Mouse (Mus musculus): Measurements from ENCODE around the gene Atg7. TPM values are rescaled to one million over a fixed set of nuclear protein-coding genes. Genes with fewer than 3 reads are reported as not detected.

Gene Atg7
- total and polyA plus RNA-seq, 3 experiments, result 11.1 to 15.7 (median 14.8) TPM

- no peak for DNase-seq (ENCODE audit: extremely low read depth)
- in situ Hi-C loops (cut with MboI; ENCODE audit: low pct_ligation_motif_present, low pct_unique_long_range_greater_than_20kb, low sequenced_read_pairs) (no loop called here), dilution Hi-C loops (cut with MboI; ENCODE audit: extremely low pct_ligation_motif_present, extremely low pct_unique_long_range_greater_than_20kb, low sequenced_read_pairs) (no loop called here)
Observed at GRCm38 (mm10) chr6:114871010-114871660, 228.2 kb downstream of the Atg7 start.

GRCm38 (mm10) chr6:114873808-114874137, 230.9 kb downstream of the Atg7 start:
- H3K27me3 ChIP-seq (replicated peaks), result no peaks in the 10 kb centered on the region
- in situ Hi-C loops (cut with MboI; ENCODE audit: low pct_ligation_motif_present, low pct_unique_long_range_greater_than_20kb, low sequenced_read_pairs), result no loop called here
- peak overlapping the region; percentile 97 for H3K27ac ChIP-seq (ENCODE audit: insufficient read depth, low read depth)
- no peak for TF ChIP-seq NELFE (IDR thresholded peaks at IDR 0.05; ENCODE audit: low read depth, low read length)
- 0 out of 2 replicates have a peak, but pooled peaks have one; percentile 12 for TF ChIP-seq UBTF (IDR thresholded peaks at IDR 0.05; ENCODE audit: low read depth, low read length)
- TF ChIP-seq KAT2A (IDR thresholded peaks at IDR 0.05; ENCODE audit: insufficient replicate concordance, low read length), result no peak
- peak overlapping the region; percentile 67; the same call in 1 of the 2 replicates for H3K9ac ChIP-seq (ENCODE audit: insufficient read depth, low read depth)
- peak overlapping the region in 2 of 3 experiments; percentile 49 to 67 for H3K4me3 ChIP-seq (replicated peaks in 1 of 3; ENCODE audit: low read depth in 2 of 3, low read length in 2 of 3, poor library complexity in 1 of 3)
- DNase-seq (ENCODE audit: extremely low read depth), result no peak
- peaks cover 40 to 94% of the 10 kb centered on the region in 2 experiments for H3K4me1 ChIP-seq (ENCODE audit: control insufficient read depth in 1 of 2, insufficient read depth in 2 of 2)
- dilution Hi-C loops (cut with MboI; ENCODE audit: extremely low pct_ligation_motif_present, extremely low pct_unique_long_range_greater_than_20kb, low sequenced_read_pairs), result no loop called here
- H3K79me2 ChIP-seq (replicated peaks; ENCODE audit: control insufficient read depth, extremely low read depth, insufficient read depth, poor library complexity, severe bottlenecking), result peaks cover 35% of the 10 kb centered on the region
- H3K36me3 ChIP-seq (replicated peaks in 1 of 2; ENCODE audit: control insufficient read depth in 1 of 2, insufficient read depth in 1 of 2, low read length in 1 of 2), result peaks cover 2 to 62% of the 10 kb centered on the region in 2 experiments
- H3K9me3 ChIP-seq (replicated peaks; ENCODE audit: low read length), result peaks cover 3% of the 10 kb centered on the region
- peak overlapping the region; percentile 92 for H3K4me2 ChIP-seq (ENCODE audit: insufficient read depth, low read depth, poor library complexity, severe bottlenecking)

More at GRCm38 (mm10) chr6:114871010-114871660, 228.2 kb downstream of the Atg7 start:
- H3K4me1 ChIP-seq (ENCODE audit: control insufficient read depth in 1 of 2, insufficient read depth in 2 of 2), result peaks cover 55 to 97% of the 10 kb centered on the region in 2 experiments
- H3K9ac ChIP-seq (ENCODE audit: insufficient read depth, low read depth), result no peak overlapping the region
- no peak overlapping the region for H3K4me2 ChIP-seq (ENCODE audit: insufficient read depth, low read depth, poor library complexity, severe bottlenecking)
- H3K36me3 ChIP-seq (replicated peaks in 1 of 2; ENCODE audit: control insufficient read depth in 1 of 2, insufficient read depth in 1 of 2, low read length in 1 of 2), result peaks cover 7 to 63% of the 10 kb centered on the region in 2 experiments
- no peak overlapping the region for H3K27ac ChIP-seq (ENCODE audit: insufficient read depth, low read depth)
- peaks cover 52% of the 10 kb centered on the region for H3K79me2 ChIP-seq (replicated peaks; ENCODE audit: control insufficient read depth, extremely low read depth, insufficient read depth, poor library complexity, severe bottlenecking)
- TF ChIP-seq NRF1 (IDR thresholded peaks at IDR 0.05; ENCODE audit: low read depth, low read length), result no peak
- TF ChIP-seq CHD1 (IDR thresholded peaks at IDR 0.05; ENCODE audit: low read depth, low read length), result no peak
- no peak for TF ChIP-seq EP300 (IDR thresholded peaks at IDR 0.05; ENCODE audit: low read length)
- no peak for TF ChIP-seq ZKSCAN1 (IDR thresholded peaks at IDR 0.05; ENCODE audit: borderline replicate concordance, low read depth, low read length)
- no peak for TF ChIP-seq ZNF384 (IDR thresholded peaks at IDR 0.05; ENCODE audit: low read depth, low read length)
- TF ChIP-seq USF2 (conservative IDR thresholded peaks at IDR 0.05; ENCODE audit: low read depth, low read length), result no peak
- TF ChIP-seq MAZ (IDR thresholded peaks at IDR 0.05; ENCODE audit: low read depth, low read length), result no peak
- no peak for TF ChIP-seq PAX5 (IDR thresholded peaks at IDR 0.05; ENCODE audit: low read length)
- no peak for TF ChIP-seq NELFE (IDR thresholded peaks at IDR 0.05; ENCODE audit: low read depth, low read length)
- TF ChIP-seq POLR2A (IDR thresholded peaks at IDR 0.05; ENCODE audit: low read depth, low read length), result no peak
- TF ChIP-seq MAFK (IDR thresholded peaks at IDR 0.05; ENCODE audit: insufficient replicate concordance, low read length), result no peak
- peak; percentile 7 for TF ChIP-seq RAD21 (IDR thresholded peaks at IDR 0.05; ENCODE audit: low read depth, low read length)
- no peak for TF ChIP-seq ELF1 (IDR thresholded peaks at IDR 0.05; ENCODE audit: low read depth, low read length)
- peak; percentile 15; the same call in 1 of the 2 replicates for TF ChIP-seq SMC3 (IDR thresholded peaks at IDR 0.05; ENCODE audit: low read depth, low read length)
- TF ChIP-seq SIN3A (IDR thresholded peaks at IDR 0.05; ENCODE audit: low read length), result no peak
- TF ChIP-seq JUN (IDR thresholded peaks at IDR 0.05; ENCODE audit: insufficient read depth, low read depth, low read length), result no peak
- TF ChIP-seq POLR2AphosphoS2 (IDR thresholded peaks at IDR 0.05; ENCODE audit: low read depth, low read length), result no peak
- TF ChIP-seq RCOR1 (conservative IDR thresholded peaks at IDR 0.05; ENCODE audit: low read depth, low read length), result no peak
- TF ChIP-seq TBP (conservative IDR thresholded peaks at IDR 0.05; ENCODE audit: low read depth, low read length), result no peak
- peak in 1 of 2 experiments; percentile 29; a peak in 2 of 4 replicates for TF ChIP-seq CTCF (conservative IDR thresholded peaks at IDR 0.05 in 1 of 2, IDR thresholded peaks at IDR 0.05 in 1 of 2; ENCODE audit: low read depth in 2 of 2, low read length in 2 of 2)
- no peak overlapping the region for H3K4me3 ChIP-seq (replicated peaks in 1 of 3; ENCODE audit: low read depth in 2 of 3, low read length in 2 of 3, poor library complexity in 1 of 3)
- H3K27me3 ChIP-seq (replicated peaks), result no peaks in the 10 kb centered on the region
- peaks cover 3% of the 10 kb centered on the region for H3K9me3 ChIP-seq (replicated peaks; ENCODE audit: low read length)
